Mouse (Mus musculus): Measurements from ENCODE around the gene Mtx3.
"Not testable (repeated sequence)": the region's sequence is repeated elsewhere in the genome, so short reads cannot be mapped to it uniquely, and the experiment has no call there.

The Mtx3 gene

GRCm38 (mm10) chr13:92844586-92845221, at the start of gene Mtx3:
Mtx3 (plus strand) TSS chr13:92844760.
- in situ Hi-C loops (cut with MseI, MboI), result no loop called here

DNA sequence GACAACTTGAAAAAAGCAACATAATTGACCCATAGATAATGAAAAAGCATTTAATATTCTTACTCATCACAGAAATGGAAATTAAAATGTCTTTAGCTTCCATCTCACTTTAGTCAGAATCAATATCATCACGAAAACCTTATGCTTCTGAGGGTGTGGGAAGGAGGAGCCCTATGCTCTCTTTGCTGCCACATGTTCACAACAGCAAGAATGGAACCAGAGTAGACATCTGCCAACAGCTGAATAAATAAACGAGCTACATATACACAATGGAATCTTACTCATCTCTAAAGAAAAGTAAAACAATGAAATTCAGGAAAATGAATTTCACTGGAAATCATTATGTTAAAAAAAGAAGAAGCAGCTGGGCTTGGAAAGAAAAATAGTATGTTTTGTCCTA, 45.7 kb upstream of the Mtx3 start:
- in situ Hi-C loops (cut with MseI, MboI), result no loop called here

- in situ Hi-C loops (cut with MseI, MboI), result no loop called here
These were observed 45.1 kb upstream of the Mtx3 start for GRCm38 (mm10) chr13:92799306-92799925.

DNA sequence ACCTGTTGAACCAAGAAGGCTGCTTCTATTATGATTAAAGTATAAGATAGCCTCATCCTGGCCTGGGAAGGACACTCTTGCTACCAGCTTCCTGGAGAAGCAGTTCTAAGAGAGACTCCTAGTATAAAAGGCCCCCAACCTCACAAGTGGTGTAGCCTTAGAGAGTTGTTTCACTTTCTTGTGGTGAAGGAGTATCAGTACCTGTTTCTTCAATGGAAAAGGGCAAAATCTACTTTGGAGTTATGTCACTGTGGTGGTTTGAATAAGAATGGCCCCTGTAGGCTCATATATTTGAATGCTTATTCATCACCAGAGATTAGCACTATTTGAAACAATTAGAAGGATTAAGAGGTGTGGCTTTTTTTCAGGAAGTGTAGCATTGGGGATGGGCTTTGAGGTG, 37.8 kb upstream of the Mtx3 start:
- in situ Hi-C loops (cut with MseI, MboI), result no loop called here

GRCm38 (mm10) chr13:92807849-92808248, 36.7 kb upstream of the Mtx3 start:
- in situ Hi-C loops (cut with MseI, MboI), result no loop called here

DNA sequence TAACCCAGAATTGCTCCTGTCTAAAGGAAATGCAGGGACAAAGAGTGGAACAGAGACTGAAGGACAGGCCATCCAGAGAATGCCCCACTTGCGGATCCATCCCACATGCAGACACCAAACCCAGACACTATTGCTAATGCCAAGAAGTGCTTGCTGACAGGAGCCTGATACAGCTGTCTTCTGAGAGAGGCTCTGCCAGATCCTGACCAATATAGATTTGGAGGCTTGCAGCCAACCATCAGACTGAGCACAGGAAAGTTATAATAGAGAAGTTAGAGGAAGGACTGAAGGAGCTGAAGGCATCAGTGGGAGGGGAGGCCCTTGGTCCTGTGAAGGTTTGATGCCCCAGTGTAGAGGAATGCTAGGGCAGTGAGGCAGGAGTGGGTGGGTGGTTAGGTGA, 34.0 kb upstream of the Mtx3 start:
- in situ Hi-C loops (cut with MseI, MboI), result not testable (repeated sequence)

- in situ Hi-C loops (cut with MseI, MboI), result no loop called here
These were observed 28.2 kb upstream of the Mtx3 start for GRCm38 (mm10) chr13:92816329-92816728.

- in situ Hi-C loops (cut with MseI, MboI), result no loop called here
These were observed 27.2 kb upstream of the Mtx3 start for GRCm38 (mm10) chr13:92817357-92817756.

DNA sequence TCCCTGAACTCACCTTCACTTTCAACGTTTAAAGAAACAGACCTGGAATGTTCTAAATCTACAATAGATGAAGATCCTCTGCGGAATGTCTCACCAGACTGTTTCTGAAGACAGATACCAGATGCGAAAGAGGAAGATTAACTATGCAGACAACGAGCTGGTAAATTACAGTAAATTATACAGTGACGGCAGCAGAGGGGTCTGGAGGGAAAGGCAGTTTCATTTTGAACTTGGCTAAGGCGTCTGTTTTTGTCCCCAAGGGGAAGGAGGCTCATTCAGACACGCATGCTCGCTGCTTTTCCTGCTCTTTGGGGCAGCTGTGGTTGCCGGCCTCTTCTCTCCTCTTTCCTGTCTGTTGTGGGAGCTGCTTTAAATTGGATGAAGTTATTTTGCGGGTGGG, 15.7 kb upstream of the Mtx3 start:
- in situ Hi-C loops (cut with MseI, MboI), result no loop called here

DNA sequence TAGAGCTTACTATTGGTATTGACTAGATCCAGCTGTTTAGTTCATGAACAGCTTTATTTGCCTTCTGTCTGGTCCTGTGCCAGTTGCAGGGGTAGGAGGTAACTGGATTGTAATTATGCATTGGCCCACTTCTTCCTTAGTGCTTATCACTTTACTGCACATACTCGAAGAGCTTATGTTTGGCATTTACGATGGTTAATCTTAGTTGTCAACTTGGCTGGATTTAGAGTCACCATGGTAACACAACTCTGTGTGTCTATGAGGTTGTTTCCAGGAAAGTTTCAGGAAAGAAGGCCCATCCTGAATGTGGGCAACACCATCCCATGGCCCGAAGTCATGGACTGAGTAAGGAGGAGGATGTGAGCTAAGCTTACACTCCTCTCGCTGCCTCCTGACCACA, 11.4 kb upstream of the Mtx3 start:
- in situ Hi-C loops (cut with MseI, MboI), result no loop called here

- in situ Hi-C loops (cut with MseI, MboI), result no loop called here
These were observed 1.9 kb downstream of the Mtx3 start for GRCm38 (mm10) chr13:92846438-92846837.

- in situ Hi-C loops (cut with MseI, MboI), result no loop called here
These were observed 2.8 kb downstream of the Mtx3 start for GRCm38 (mm10) chr13:92847336-92847735.

DNA sequence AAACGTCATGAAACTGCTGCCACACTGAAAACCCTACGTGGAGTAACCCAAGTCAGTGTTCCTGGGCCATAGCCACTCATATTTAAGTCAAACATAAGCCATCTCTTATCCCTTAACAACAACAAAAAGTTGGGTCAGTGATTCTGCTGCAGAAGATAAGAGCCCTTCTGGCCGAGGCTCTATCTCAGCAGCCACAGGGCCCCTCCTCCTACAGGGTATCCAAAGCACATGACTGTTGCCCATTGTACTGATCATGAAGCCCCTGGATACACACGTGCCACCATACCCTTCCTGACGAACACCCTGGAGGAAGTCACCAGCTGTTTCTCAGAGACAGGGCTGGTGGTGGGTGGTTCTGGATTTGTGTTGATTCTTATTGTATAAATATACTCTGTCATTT, 3.4 kb downstream of the Mtx3 start:
- in situ Hi-C loops (cut with MseI, MboI), result no loop called here

DNA sequence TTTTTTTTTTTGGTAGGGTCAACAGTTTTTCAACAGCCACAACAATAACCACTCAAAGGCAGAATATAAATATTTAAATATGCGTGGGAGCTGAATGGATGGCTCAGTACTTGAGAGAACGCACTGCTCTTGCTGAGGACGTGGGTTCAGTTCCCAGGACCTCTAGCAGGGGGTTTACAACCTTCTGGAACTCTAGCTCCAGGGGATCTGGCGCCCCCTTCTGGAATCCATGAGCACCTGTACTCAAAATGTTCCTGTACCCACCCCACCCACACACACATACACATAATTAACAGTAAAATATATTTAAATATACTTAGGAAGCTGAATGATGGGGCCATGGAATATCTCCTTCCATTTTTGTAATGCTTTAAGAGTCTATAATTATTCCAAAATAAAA, 11.3 kb downstream of the Mtx3 start:
- in situ Hi-C loops (cut with MseI, MboI), result loop anchor here in 1 of 2 experiments (5.0 kb wide), 1 partner anchor 104 kb away; no protein-coding TSS in a partner anchor

GRCm38 (mm10) chr13:92858808-92859207, 14.2 kb downstream of the Mtx3 start:
- in situ Hi-C loops (cut with MseI, MboI), result loop anchor here in 1 of 2 experiments (5.0 kb wide), 1 partner anchor 107 kb away; no protein-coding TSS in a partner anchor

DNA sequence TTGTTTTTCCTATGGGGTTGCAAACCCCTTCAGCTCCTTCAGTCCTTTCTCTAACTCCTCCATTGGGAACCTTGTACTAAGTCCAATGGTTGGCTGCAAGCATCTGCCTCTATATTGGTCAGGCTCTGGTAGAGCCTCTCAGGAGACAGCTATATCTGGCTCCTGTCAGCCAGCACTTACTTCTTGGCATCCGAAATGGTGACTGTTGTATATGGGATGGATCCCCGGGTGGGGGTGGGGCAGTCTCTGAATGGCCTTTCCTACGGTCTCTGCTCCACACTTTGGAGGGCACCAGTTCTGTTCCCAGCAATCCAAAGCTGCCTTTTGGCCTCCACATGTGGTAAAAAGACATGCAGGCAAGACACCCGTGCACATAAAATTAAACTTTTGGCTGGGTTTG, 15.4 kb downstream of the Mtx3 start:
- in situ Hi-C loops (cut with MseI, MboI), result loop anchor here in 1 of 2 experiments (5.0 kb wide), 1 partner anchor 108 kb away; no protein-coding TSS in a partner anchor

DNA sequence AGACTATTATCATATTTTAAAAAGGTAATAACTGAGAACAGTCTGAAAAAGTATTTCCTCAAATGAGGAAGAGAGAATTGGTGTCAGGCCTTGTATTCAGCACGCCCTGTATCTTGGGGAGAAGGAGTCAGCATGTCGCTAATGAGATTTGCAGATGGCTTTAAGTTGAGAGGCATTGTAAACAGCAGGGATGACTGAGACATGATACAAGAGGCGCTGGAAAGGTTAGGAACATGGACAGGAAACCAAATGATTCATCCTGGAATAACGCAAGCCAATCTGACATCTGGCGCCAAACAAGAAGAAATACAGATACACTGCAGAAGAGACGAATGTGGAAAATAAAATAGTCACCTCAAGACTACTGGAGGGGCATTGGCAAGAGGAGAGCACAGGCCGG, 20.8 kb downstream of the Mtx3 start:
- in situ Hi-C loops (cut with MseI, MboI), result no loop called here

GRCm38 (mm10) chr13:92866680-92867079, 22.1 kb downstream of the Mtx3 start:
- in situ Hi-C loops (cut with MseI, MboI), result no loop called here

DNA sequence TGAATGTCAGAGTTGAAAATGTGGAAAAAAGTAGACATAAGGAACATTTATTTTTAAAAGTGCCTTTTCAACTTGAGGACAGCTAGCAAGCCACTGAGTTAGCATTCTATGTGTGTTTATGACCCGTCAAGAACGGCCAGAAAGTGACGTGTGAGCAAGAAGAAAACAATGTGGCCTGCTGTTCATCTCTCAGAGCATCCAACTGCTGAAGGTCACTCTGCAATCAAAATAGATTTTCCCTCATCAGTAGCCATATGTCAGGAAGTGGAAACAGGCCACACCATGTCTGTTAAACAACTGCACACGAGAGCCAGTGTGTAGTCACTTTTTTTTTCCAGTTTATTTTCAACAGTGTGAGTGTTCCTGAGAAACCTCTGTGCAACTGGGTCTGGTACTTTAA, 35.0 kb downstream of the Mtx3 start:
- in situ Hi-C loops (cut with MseI, MboI), result no loop called here

- in situ Hi-C loops (cut with MseI, MboI), result no loop called here
These were observed 35.4 kb downstream of the Mtx3 start for GRCm38 (mm10) chr13:92879933-92880332.

DNA sequence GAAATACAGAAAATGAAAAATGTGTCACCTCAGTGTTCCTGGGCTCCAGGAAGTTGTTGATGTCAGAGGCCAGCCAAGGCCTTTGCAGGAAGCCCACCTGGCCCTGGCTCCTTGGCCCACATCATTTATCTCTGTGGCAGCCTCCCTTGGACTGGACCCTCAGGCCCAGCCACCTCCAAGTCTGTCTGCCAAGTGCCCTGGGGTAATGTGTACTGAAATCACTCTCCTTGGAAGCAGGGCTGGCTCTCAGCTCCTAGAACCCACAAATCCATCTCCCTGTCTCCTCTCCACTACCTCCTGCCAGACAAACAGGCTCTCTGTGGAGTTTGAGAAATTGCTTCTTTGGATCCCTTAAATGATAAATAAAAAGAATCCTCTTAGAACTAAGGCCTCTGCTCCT, 36.0 kb downstream of the Mtx3 start:
- in situ Hi-C loops (cut with MseI, MboI), result no loop called here

GRCm38 (mm10) chr13:92882271-92882985, 37.9 kb downstream of the Mtx3 start:
- in situ Hi-C loops (cut with MseI, MboI), result no loop called here

All from mouse trophoblast stem cell (cell line).